In the genomic region with DNA sequence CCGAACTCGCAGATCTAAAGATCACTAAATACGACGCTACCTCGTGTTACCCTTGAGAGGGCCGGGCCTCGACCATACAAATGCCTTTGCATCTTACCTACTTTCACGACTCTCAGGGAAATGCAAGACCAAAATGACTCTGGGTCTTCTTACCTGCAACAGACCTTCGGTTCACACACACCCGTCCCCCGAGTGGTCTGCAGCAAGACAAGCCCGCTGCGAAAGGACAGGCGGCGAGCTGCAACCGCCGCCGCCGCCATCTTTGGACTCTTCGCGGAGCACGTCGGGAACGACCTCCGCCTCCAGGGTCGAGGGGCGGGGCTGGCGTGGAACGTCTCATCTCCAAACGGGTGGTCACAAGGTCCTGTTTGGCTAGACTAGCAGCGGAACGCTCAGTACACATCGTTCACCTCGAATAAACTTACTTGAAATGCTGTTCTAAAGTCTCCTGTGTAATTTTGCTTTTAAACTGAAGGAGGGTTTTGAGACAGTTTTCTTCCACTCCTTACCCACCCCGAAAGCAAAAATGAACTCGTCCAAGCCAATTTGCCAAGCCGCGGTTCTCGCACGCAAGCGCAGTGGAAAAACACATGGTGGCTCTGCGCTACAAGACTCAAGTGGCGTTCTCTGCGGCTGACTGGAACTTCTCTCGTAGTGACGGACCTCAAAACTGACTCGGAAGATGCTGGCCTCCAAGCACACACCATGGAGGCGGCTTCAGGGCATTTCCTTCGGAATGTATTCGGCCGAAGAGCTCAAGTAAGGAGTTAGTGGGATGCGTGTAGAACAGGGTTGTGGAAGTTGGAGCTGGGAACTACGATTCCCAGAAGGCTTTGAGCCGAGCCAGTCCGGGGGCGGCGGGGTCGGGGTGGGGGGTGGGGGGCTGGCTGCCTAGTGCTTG, we compare ENCODE assay signal across 1 mouse cellular context.
TF ChIP-seq lines count a peak whose summit lies in the region.

Ptcd3 (minus strand) TSS at position 270 of the 901 bp plus-strand sequence.
Polr1a (plus strand) TSS at position 573 of the 901 bp plus-strand sequence.

TF ChIP-seq in MEL, 35 proteins besides CTCF, POLR2A, EP300 and RAD21 (continued from another document):
- peak; percentile 82; the same call in 1 of the 2 replicates for TF ChIP-seq POLR2AphosphoS2 (IDR thresholded peaks at IDR 0.05; ENCODE audit: low read length)
- no peak for TF ChIP-seq E2F4 (IDR thresholded peaks at IDR 0.05; ENCODE audit: borderline replicate concordance, low read depth, low read length)
- TF ChIP-seq MEF2A (IDR thresholded peaks at IDR 0.05; ENCODE audit: extremely low read depth, insufficient replicate concordance, low read depth, low read length, poor library complexity, severe bottlenecking), result no peak
- no peak for TF ChIP-seq ZNF384 (IDR thresholded peaks at IDR 0.05; ENCODE audit: low read depth, low read length)
- no peak for TF ChIP-seq TAL1 (IDR thresholded peaks at IDR 0.05; ENCODE audit: low read length)
- peak; percentile 93 for TF ChIP-seq MYC (IDR thresholded peaks at IDR 0.05; ENCODE audit: low read depth, low read length)
- peak; percentile 90 for TF ChIP-seq SIN3A (IDR thresholded peaks at IDR 0.05; ENCODE audit: low read length)
- TF ChIP-seq USF1 (IDR thresholded peaks at IDR 0.05; ENCODE audit: low read depth, low read length), result 0 out of 2 replicates have a peak, but pooled peaks have one; percentile 31
- TF ChIP-seq RCOR1 (IDR thresholded peaks at IDR 0.05; ENCODE audit: low read depth, low read length), result no peak; the same call in 1 of the 2 replicates
- no peak for TF ChIP-seq POLR2AphosphoS5 (IDR thresholded peaks at IDR 0.05; ENCODE audit: borderline replicate concordance, low read depth, low read length)
- peak; percentile 81 for TF ChIP-seq TBP (IDR thresholded peaks at IDR 0.05; ENCODE audit: low read depth, low read length)
- TF ChIP-seq ZMIZ1 (IDR thresholded peaks at IDR 0.05; ENCODE audit: low read depth, low read length), result peak; percentile 76
- no peak for TF ChIP-seq UBTF (IDR thresholded peaks at IDR 0.05; ENCODE audit: borderline replicate concordance, insufficient read depth, low read depth, low read length)
- peak; percentile 81 for TF ChIP-seq HCFC1 (IDR thresholded peaks at IDR 0.05; ENCODE audit: low read depth, low read length)
- TF ChIP-seq MAFK (IDR thresholded peaks at IDR 0.05; ENCODE audit: borderline replicate concordance, low read depth, low read length), result no peak
- TF ChIP-seq ELF1 (IDR thresholded peaks at IDR 0.05; ENCODE audit: low read depth, low read length), result no peak
- TF ChIP-seq GATA1 (IDR thresholded peaks at IDR 0.05; ENCODE audit: low read depth, low read length), result no peak
- TF ChIP-seq ZKSCAN1 (IDR thresholded peaks at IDR 0.05; ENCODE audit: low read depth, low read length), result no peak
- TF ChIP-seq SMC3 (IDR thresholded peaks at IDR 0.05; ENCODE audit: low read depth, low read length), result no peak
- no peak for TF ChIP-seq GABPA (IDR thresholded peaks at IDR 0.05; ENCODE audit: low read depth, low read length)
- TF ChIP-seq MAX (IDR thresholded peaks at IDR 0.05; ENCODE audit: low read length), result peak; percentile 80
- no peak for TF ChIP-seq USF2 (IDR thresholded peaks at IDR 0.05; ENCODE audit: borderline replicate concordance in 1 of 2, insufficient read depth in 1 of 2, low read depth in 1 of 2, low read length in 2 of 2)
- peak; percentile 91 for TF ChIP-seq NELFE (IDR thresholded peaks at IDR 0.05; ENCODE audit: low read depth, low read length)
